Mouse (Mus musculus): ENCODE data around the gene Lrit3.
"Not testable (repeated sequence)": the region's sequence is repeated elsewhere in the genome, so short reads cannot be mapped to it uniquely, and the experiment has no call there.

Gene Lrit3

DNA sequence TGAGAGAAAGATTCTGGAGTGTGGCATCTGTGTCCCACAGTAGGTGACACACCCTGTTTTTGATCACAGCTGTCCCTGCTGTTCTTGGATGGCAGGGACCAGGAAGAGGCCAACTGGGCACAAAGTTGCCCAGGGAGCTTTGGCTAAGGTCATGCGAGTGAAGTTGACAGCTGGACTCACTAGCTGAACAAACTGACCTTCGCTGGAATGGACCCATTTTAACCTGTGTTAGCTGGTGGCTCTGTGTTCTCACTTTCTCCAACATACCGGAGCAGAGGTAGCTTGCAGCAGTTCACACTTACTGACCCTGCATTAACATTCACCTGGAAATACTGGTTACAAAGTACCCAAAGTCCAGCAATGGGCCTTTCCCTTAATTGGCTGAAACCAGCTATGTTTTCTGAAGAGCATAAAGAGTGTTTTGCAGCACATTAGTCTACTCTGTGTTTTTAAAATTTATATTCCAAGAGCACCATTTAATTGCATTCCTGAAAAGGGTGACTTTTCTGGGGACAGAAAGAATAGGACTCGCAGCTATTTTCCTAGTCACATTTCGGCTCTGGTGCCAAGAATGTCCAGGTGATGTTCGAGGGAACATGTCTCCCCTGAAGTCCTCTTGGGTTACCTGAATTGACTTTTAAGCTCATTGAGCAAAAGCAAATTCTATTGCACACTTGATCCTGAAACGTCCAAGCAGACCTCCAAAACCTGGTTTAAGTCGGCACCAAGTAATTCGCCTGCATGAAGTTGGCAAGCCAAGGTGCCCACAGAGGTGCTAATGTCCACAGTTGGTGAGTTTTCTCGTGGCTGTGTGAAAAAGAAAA is 36.6 kb downstream of the Lrit3 start:
- DNase-seq, result no peak

DNA sequence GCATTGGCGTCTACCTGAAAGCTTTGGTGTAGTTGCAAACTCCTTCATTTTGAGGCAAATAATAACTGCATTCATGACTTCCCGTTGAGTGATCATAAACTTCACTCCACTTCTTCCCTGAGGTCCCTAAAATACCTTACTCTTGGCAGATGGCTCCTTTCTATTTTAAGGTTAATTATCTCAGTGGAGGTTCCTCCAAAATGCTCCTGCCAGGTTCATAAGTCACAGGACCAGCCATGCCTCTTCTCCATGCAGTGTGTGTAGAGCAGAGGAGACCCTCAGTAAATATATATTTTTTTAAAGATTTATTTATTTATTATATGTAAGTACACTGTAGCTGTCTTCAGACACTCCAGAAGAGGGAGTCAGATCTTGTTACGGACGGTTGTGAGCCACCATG is 37.7 kb downstream of the Lrit3 start:
- no peak for DNase-seq

DNA sequence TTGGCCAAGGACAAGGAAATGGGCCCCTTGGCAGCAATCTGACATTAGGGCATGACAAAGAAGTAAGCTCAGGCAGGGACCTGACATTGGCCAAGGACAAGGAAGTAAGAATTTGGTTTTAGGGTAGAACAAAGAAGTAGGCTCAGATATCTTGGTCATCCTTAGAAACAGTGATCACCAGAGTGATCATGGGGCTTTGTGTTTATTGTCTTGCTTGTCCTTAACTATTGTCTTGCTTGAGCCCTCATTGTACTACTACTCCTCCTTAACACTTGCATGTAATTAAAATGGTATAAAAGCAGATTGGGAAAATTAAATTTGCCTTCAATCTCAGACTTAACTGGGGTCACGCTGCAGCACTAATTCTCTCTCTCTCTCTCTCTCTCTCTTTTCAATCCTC is 46.2 kb downstream of the Lrit3 start:
- not testable (repeated sequence) for DNase-seq

DNA sequence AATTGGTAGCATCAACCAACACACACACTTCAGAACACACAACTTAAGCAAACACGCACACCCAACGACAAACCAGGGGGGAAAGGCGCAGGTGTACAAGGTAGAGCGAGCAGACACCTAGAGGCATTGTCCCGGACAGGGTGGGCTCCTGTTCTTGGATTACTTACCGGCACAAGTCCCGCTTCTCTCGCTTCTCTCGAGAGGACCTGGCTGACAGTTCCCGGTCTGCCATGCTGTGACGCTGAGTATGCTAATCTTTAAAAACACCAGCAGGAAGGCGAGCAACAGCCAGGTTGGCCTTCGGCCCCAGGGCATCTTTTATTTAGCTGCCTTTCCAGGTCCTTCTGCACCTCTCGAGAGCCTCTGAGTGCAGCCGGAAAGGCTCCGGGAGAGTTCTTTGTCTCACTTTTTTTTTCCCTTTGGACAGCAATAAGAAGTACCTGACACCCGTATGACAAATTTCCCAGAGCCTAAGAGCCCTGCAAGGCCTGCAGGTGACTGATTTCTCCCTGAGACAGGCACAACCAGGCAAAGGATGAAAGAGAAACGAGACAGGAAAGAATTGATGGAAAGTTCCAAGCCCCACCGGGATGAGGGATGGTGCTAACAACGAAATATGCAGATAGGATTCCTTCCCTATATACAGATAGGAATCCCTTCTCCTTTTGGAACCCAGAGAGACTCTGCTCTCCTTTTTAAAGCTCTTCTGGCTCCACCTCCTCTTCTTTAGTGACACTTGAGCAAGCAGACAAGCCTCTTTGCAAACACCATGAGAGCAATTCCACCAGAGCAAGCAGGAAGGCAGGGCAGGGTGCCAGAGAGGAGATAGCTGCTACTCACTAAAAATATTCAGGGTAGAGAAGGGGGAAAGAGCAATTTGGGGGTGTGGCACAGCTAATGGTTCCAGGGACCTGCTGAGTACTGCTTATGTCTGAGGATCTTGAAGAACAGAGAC is 48.9 kb downstream of the Lrit3 start, which contains the start of gene Egf:
Gene Egf, minus strand, starts transcription at position 667 of the 955 bp plus-strand sequence.
- peak; percentile 36 to 48 for DNase-seq

DNA sequence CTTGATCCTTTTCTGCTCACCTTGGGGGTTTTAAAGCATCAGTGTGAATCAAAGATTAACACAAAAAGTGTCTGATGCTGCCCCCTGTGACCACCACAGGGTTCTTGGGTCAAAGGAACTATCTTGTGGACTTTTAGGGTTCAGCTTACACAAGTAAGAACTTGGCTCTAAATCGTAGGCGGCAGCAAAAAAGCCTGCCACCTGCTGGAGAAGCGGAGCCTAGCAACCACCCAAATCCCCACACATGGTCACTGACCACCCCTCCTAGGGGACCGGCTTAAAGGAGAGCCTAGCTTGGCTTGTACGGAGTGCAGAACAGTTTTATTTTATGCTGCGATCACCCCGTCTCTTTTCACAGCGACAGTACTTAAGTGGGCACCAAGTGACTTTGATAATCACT is 59.0 kb downstream of the Lrit3 start:
- DNase-seq, result peak; percentile 55 to 61

DNA sequence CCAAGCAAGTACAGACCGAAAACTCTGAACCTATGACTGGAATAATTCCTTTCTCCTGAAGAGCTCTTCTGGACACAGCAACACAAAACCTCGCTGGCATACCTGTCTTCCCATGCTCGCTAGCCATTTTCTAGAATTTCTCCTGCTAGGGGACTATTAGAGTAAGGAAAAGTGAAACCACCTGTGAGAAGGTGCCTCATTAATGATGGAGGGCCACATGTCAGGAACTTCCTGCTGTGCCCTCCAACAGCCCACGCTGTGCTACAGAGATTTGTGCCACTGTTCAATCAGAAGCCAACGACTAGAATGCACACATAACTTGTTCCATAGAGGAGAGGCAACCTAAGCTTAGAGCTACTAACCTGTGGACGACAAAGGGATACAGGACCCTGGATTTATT is 61.0 kb downstream of the Lrit3 start:
- no peak for DNase-seq

DNA sequence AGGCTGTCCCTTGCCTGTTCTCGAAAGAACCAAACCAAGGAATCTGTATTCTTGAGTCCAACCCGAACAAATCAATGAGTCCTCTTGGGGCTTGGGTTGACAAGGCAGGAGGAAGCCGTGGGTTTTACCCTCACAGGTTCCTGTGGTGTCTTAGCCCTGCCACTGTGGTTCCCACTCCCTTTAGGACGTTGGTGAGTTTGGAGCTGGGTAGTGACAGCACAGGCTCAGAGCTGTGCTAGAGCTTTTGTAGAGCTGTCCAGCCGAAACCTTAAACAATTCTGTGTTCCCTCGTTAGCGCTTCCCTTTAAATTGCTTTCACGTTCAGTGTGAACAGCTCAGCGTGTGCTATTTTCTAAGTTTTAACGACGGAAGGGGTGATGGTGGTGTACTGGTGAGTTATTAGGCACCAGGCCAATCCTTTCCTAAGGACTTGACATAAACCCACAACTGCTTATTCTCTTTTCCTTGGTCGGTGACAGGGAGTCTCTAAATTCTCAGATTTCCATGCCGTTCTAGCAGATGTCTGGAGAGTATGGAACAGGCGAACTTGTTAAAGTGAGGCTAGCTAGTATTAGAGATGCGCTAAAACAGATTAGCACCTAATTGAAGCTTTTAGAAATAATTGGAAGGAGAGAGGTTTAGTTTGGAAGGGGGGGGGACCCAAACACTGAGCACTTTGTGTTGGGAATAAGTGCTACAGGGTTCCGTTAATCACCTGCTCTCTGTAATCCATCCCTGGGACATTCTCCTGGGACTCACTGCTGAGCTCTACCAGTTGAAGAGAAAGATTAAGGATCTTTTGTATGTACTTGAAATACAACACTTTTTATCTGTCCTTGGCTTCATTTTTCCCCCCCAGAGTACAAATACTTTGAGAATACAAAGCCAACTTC is 65.3 kb downstream of the Lrit3 start:
- no peak for DNase-seq

All from cerebellum, postnatal 14 days (tissue).